Mouse (Mus musculus) lung, postnatal 14 days (tissue): ENCODE measurements at regions not wholly inside any gene's neighbourhood (a gene's known extent, or its start where the extent isn't known, plus 50 kb on each side); places are given as distances from the start of the nearest gene placed in this dataset.
A peak's percentile ranks its signal among the peaks of the same experiment; 100 is the strongest.

Experiments
- DNase-seq: peaks from one replicate; pipeline ENCODE4 v3.0.0; 2021

DNA sequence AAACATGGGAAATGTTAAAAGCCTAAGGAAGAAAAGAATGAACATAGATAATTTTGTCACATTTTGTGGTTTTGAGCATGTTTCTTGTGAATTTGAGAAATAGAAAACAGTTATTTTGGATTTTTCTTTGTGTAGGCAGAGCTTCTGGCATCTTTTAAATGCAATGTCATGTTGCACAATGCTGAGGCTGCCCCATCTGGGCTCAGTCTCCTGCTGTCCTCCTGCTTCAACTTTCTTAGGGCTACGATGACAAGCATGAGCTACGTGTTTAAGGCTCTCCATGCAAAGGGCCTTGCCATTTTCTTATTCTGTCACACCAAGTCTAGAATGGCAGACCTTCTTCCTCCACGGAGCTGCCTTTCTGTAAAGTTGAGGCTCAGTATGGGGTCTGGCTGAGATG lies 1141.6 kb upstream of the A1bg start:
- DNase-seq = no peak

DNA sequence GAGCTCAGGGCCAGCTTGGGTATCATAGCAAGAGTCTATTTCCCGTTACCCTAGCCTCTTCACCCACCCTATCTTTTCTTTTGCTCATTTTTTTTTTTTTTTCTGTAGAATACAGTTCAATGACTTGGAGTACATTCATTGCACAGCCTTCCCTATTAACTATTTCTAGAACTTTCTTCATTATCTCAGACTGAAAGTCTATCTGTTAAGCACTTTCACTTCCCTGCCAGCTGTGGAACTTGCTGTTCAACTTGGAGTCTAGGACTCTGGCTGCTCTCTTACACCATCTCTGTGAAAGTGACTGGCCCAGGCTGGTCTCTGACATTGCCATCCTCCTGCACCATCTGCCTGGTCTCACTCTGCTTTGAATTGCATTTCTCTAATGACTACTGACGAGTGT lies 1134.6 kb upstream of the A1bg start:
- DNase-seq = no peak

- DNase-seq = no peak
These were observed 1134.1 kb upstream of the A1bg start for GRCm38 (mm10) chr15:62056889-62057288.

- DNase-seq = peak; percentile 24
These were observed 1133.6 kb upstream of the A1bg start for GRCm38 (mm10) chr15:62056401-62056800.

GRCm38 (mm10) chr15:62055011-62055410 lies 1132.2 kb upstream of the A1bg start:
- DNase-seq = no peak

DNA sequence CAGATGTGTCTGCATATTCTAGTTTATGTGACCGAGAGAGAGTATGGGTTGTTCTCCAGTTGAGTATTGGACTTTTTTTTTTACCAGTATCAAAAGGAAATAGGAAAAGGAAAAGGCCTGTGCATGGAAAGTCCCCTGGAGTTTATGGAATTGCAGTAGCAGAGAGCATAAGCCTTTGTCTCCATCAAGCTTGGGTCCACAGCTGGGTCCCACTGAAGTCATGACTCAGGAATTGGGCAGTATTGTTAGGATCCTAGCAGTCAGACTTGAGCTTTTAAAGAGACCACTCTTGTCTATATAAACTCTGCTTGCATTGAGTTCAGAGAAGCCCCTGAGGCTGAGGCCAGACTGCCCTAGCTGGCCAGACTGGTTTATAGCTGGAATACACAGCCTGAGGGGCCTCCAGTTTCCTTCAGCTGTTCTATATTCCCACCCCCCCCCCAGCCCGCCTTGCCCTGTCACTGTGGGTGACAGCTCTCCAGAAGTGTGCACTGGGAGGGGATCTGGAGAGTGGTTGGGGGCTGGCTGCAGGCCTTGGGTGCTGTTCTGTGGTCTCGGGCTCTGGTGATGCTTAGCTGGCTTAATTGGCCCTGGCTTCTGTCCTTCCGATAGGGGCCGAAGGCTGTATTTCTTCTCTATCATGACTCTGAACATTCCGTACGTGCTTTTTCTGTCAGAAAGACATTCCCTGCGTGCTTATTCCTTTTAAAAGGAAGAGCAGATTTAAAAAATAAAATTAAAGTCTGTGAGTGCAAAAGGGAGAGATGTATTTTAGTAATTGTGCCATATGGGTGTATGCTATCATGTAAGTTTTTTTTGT lies 1130.8 kb upstream of the A1bg start:
- no peak for DNase-seq

GRCm38 (mm10) chr15:62049416-62049815 lies 1126.6 kb upstream of the A1bg start:
- no peak for DNase-seq

DNA sequence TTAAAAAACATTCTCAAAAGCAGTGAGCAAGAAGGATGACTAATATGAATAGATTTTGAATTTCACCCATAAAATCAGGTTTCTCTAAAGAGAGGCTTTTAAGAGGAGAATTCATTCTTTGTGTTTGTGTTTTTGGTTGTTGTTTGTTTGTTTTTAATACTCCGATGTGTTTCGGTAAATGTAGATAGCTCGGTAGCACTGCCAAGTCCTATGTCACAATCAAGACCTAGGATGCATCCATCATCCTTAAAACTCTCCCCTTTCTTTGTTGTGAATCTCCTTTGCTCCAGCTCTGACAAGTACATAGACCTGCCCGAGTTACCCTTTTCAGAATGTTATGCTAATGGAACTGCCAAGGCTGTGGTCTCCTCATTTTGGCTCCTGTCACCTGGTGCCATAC lies 1126.2 kb upstream of the A1bg start:
- no peak for DNase-seq

DNA sequence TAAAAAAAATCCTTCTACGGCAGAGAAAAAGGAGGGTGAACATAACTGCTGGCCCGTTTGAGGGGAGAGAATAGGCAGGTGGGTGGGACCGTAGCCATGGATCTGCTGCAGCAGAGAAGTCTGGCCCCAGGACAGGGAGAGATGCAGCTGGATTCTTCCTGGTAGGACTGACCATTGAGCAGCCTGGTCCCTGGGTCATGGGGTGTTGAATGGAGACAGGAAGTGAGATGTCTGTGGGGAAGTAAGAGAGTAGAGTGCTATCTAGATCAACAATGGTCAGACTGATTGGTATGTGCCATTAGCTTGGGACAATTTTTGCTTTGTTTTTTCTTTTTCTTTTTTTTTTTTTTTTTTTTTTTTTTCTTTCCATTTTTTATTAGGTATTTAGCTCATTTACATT lies 1123.5 kb upstream of the A1bg start:
- no peak for DNase-seq

DNA sequence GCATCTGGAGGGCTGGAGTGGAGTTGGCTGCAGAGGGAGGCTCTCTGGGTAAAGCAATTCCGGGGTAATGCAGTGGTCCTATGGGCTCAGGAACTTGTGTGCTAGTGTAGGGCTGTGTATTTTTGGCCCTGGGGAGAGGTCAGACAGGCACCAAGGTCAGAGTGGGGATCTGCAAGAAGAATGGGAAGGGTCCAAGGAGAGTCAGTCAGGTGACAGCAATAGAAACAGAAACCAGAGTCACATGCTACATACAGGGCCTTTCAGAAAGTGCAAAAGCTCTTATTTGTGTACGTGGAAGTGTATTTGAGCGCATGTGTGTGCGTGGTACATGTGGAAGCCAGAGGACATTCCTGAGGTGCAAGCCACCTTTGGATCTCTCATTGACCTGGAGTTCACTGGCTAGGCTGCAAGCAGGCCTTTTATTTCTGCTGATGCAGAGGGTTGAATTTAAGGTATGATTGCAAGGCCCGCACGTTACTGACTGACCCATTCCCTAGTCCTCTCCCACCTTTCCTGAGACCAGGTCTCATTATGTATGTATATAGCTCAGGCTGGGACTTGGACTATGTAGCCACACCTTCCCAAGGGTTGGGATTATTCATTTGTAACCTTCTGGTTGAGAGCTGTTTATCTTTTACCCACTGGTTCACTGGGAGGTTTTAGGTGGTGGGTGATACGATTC lies 1122.0 kb upstream of the A1bg start:
- DNase-seq = no peak

- DNase-seq = no peak
These were observed 1121.0 kb upstream of the A1bg start for GRCm38 (mm10) chr15:62043617-62044392.

GRCm38 (mm10) chr15:62042924-62043504 lies 1120.2 kb upstream of the A1bg start:
- DNase-seq = no peak
